Mouse (Mus musculus) liver, postnatal 0 days (tissue): ENCODE measurements at regions not wholly inside any gene's neighbourhood (a gene's known extent, or its start where the extent isn't known, plus 50 kb on each side); places are given as distances from the start of the nearest gene placed in this dataset.

Experiments
- CTCF ChIP-seq: sonication (generic); IDR thresholded peaks from 2 replicates; pipeline ENCODE4 v1.5.1; 2016; ENCODE audit warnings: antibody characterized with exemption, low read depth
- EP300 ChIP-seq: IDR thresholded peaks from 2 replicates; pipeline ENCODE4 v1.6.1; 2016; ENCODE audit warnings: antibody characterized with exemption, low read depth, mild to moderate bottlenecking

DNA sequence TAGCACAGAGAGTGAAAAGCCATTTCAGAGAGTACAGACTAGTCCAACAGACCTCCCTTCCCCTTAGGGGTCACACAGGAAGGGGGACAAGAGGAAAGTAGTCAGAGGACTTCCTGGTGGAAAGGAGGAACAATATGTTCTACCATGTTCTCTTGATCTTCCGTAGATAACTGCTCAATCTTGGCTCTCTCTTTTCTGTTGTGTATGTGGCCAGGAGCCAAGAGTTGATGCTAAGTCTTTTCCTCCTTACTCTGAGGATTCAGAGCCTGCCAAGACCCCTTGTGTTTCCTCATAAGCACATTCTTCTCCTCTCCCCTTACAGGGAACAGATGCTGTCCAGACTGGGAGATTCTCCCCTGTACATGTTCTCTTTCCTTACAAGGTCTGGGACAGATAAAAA lies 386.6 kb downstream of the Cd109 start:
- no peak for TF ChIP-seq CTCF
- peak; percentile 36; the same call in 1 of the 2 replicates for TF ChIP-seq EP300
